Mouse (Mus musculus): ENCODE measurements around the gene Tia1.

Gene Tia1

DNA sequence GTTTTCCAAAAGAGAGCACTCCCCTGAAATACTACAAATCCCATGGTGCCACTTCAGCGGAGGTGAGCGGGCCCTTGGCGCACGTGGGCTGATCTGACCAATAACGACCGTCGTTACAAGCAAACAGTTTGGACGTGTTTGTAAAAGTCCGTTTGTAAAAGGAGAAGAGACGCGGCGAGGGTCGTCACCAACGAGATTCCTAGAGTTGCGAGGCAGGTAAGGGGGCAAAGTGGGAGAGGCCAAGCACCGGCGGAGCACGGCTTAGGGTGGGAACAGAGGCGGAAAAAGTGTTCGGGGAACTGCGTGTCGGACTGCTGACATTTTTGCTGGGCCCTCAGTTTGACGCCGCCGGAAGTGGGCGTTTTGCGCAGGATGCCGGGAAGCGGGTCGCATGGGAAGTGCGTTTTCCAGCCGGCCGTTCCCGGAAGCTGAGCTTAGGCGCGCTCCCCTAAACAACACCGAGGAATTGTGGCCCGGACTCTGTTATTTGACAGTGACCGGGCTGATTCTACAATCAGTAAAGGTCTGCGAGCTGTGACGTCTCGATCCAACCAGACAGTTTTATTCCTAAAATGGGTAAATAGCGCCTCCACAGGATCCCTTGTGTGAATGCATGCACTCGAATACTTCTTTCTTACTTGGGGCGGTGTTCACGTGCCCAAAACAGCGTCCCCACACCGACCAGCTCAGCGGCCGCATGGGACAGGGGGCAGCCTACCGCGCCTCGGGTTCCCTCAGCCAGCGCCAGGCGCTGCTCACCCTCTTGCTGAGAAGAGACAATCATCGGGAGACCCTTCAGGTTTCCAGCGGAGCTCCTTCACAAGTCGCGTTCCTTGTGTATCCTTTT is 34.5 kb downstream of the Tia1 start, which contains the start of gene C87436:
Gene C87436 (plus strand): TSS at position 103 of the 847 bp plus-strand sequence.
- DNase-seq, result peak; percentile 96

GRCm38 (mm10) chr6:86439119-86439496 is 35.1 kb downstream of the Tia1 start:
- no peak for DNase-seq

DNA sequence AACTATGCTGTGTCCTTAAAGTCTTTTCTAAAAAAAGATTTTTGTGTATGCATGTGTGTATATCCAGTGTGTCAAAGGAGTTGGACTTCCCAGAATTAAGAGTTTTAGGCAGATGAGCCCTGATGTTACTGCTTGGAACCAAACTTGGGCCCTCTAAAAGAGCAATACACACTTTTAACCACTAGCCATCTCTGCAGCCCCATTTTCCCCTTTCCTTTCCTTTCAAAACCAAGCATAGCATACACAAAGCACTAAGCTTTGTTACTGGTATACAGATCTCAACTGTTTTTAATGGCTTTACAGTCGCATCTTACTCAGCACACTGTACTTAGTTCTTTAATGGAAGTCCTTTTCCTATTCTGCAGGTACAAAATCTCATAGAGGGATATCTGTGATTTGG is 35.5 kb downstream of the Tia1 start:
- DNase-seq, result no peak

GRCm38 (mm10) chr6:86441571-86441970 is 37.6 kb downstream of the Tia1 start:
- DNase-seq, result no peak

DNA sequence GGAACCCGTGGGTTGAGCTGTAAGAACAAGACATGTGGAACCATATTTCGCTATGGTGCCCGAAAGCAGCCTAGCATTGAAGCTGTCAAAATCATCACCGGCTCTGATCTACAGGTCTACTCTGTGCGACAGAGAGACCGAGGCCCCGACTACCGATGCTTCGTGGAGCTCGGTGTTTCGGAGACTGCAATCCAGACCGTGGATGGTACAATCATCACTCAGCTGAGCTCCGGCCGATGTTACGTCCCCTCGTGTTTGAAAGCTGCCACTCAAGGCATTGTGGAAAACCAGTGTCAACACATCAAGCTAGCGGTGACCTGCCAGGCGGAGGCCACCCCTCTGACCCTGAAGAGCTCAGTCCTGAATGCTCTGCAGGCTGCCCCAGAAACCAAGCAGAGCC is 41.5 kb downstream of the Tia1 start:
- DNase-seq, result no peak

DNA sequence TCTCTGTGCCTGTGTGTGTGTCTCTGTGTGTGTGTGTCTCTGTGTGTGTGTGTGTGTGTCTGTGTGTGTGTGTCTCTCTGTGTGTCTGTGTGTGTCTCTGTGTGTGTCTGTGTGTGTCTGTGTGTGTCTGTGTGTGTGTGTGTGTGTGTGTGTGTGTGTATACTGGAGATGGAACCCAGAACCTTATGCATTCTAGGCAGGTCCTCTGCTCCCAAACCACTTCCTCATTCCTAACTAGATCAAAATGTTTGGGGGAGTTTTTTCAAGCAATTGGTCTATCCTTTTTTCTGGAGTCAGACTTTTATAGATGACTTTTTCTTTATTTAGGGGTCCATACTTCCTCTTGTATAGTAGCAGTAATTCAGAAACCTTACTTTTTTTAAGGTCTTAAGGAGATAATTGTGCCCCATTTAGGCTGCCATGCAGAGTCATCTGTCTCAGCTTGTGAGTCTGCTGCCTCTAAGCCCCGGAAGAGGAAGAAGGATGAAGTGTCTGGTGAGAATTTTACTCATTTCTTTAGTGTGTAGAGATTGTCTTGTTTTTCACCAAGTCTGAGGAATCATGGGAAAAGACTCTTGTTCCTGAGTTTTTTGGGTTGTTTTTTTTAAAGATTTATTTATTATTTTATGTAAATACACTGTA is 43.0 kb downstream of the Tia1 start:
- no peak for DNase-seq

DNA sequence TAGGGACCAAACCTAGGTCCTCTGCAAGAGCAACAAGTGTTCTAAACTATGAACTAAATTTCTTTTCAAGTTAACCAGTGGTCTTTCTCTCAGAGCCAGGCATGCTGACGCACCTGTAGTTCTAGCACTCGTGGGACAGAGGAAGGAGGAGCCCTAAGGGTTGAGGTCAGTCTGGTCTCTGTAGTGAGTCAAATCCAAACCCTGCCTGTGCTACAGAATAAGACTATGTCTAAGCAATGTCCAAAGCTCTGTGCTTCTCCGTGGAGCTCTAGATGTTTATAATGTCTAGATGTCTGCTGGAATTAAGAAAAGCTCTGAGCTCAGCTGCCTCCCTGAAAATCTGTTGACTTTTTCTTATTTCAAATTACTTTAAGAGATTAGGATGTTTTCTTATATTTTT is 52.7 kb downstream of the Tia1 start:
- no peak for DNase-seq

- DNase-seq, result no peak
Measured at GRCm38 (mm10) chr6:86463079-86463478, 59.1 kb downstream of the Tia1 start.

DNA sequence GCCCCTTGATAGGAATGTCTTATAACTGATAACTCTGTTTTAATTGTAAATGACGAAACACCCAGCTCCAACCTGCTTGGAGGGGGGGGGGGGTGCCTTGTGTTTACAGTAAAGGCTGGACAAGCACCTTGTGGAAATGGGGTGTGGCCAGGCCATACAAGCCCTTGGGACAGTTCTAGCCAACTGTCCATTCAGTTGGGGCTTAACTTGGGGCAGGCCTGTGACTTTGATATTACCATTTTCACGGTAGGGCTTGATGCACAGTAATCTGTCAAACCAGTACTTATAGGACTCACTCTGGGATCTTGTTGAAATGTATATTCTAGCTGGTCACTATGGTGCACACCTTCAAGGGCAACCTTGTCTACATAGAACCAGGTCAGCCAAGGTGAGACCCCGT is 67.3 kb downstream of the Tia1 start:
- DNase-seq, result peak in 1 of 2 experiments; percentile 16

DNA sequence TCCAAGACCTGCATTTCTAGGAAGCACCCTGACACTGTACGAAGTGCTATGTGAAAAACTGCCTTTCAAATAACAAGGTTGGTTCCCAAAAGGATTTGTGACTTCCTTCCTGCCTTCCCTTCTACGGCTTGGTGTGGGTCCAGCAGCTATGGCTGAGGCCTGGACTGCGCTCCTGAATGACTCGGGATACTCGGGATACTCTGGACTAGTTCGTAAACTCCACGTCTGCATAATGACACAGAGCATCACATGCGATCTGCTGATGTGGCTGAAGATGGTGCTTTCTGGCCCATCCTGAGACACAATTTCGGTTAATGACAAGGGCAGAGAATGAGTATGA is 67.7 kb downstream of the Tia1 start:
- DNase-seq, result no peak

- DNase-seq, result peak; percentile 100
Measured at GRCm38 (mm10) chr6:86472100-86472955, 68.3 kb downstream of the Tia1 start.

DNA sequence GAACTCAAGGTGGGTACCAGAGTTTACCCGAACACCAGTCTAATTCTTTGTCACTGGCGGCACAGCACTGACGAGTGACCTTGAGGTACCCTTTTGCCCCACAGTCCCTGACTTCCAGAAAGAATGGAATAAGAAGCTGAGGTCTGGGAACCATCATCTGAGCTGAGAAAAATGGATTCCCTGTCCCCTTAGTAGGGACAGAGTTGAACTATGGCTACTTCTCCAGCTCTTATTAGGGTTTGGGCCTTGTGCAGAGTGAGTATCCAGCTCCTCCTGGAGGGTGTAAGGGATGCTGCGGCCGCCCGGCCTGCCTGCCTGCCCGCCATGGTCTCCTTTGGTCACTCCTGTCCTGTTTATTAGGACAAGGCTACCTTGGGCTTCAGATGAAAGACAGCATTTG is 69.1 kb downstream of the Tia1 start:
- peak; percentile 36 to 53 for DNase-seq

DNA sequence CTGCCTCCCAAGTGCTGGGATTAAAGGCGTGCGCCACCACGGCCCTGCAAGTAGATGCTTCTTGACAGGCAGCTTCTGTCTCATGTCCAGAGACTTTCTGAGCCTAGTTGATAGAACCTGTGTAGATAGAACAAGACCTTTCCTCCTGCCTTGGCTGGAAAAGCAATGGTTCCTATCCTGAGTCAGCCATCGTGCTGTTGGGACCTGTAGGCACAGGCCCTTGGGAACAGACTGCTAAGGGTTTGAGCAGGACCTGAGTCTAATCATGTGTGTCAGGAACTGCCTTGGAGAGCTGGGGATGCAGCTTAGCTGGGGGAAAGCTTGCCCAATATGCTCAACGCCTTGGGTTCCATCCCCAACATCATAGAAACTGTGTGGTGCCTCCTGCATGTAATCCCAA is 70.1 kb downstream of the Tia1 start:
- DNase-seq, result no peak

DNA sequence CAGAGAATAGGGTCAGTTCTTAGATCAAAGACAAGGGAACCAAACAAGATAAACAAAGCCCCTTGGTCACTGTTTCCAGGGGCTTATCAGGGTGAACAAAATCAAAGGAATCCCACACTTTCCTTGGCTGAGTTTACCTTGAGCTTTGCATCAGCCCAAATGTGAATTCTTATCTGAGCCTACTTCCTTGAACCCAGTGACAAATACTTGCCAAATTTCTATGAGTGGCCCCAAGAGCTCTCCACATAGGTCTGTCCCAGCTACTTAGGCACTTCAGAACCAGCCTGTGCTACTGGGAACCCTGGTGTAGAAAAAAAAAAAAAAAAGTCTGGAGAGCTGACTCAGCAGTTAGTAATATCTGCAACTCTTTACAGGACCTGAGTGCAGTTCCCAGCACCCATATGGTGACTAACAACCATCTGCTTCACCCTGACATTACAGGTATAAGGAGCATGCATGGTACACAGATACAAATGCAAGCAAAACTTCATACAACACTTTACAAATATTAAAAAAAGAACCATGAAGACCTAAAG is 70.7 kb downstream of the Tia1 start:
- no peak for DNase-seq

GRCm38 (mm10) chr6:86475462-86476167 is 71.6 kb downstream of the Tia1 start:
- peak in 1 of 2 experiments; percentile 31 for DNase-seq

DNA sequence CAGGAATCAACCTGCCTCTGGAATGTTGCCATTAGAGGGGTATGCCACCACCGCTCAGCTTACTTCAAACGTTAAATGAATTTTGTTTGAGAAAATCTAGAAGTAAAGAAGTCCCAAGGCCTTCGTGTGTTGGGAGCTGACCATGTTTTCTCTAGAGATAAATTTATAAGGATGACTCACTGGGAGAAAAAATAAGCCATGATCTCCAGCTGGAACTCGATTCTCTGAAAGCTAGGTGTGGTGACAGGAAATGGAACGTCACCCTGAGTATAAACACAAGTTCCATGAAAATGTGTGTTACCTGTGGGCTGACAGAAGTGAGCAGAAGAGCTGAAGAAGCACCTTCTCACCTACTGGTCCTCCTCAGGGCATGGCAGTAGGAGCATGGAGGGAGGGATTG is 72.9 kb downstream of the Tia1 start:
- no peak for DNase-seq

- DNase-seq, result peak; percentile 42 to 46
Measured at GRCm38 (mm10) chr6:86479311-86479710, 75.3 kb downstream of the Tia1 start.

DNA sequence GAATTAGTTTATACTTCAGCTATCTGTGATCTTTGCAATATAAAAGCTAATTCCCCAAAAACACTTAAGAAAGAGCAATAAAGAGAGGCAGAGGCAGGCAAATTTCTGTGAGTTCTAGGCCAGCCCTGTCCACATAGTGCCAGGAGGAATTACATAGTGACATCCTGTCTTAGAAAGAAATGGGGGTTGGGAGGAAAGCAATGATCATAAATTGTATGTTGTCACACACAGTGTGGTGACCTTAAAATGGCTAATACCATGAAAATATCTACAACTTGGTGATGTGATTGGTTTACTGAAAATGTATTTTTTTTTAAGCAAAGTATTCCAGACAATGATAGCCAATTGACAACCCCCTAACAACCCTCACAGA is 75.8 kb downstream of the Tia1 start:
- DNase-seq, result no peak

DNA sequence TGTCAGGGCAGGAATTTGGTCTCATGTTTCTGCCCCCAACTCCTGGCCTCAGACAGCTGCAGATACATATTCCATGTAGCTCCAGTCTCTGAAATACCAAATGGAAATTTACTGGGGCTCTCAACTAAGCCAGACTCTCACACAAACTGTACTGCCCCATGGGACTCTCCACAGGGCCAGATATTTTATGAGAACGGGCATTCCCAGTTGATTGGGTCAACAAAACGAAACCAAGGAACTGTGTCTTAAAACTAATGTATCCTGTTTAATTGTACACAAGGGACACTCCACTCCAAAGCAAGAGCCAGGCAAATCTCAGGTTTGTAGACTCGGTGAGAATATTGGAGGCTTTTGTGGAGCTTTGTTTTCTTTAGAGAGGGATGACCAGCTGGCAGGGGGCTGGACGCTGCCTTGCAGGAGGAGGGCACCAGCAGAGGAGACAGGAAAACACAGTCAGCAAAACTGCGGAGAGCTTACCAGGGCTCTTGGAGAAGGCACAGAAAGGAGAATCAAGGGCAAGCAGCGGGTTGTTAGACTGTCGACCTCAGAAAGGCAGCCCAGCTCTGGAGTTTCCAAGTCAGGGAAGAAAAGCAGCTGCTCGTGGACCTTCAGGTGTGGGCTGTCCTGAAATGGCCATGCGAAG is 76.3 kb downstream of the Tia1 start:
- peak; percentile 47 to 54 for DNase-seq

DNA sequence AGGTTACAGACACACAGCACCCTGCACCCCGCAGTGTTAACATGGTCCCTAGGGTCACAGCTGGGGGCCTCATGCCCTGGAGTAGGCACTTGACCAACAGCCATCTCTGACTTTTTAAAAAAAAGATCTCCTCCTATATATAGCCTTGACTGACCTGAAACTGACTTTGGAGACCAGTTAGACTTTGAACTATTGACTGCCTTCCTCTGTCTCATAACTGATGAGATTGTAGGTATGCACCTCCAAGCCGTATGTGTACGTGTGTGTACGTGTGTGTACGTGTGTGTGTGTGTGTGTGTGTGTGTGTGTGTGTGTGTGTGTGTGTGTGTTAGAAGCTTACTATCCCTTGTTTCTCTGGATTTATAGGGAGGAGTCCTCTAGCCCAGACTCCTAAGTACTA is 77.9 kb downstream of the Tia1 start:
- peak in 1 of 2 experiments; percentile 12 for DNase-seq

All from cerebellum, postnatal 10 days (tissue).